Mouse (Mus musculus): ENCODE data around the gene Rab23. TPM values are rescaled to one million over a fixed set of nuclear protein-coding genes. Genes with fewer than 3 reads are reported as not detected.

Gene Rab23
- 14.1 TPM for polyA plus RNA-seq (2014; fragmentation: Illumina TruSeq; extraction: RNeasy Lipid Tissue Mini Kit (QIAGEN cat#74804); ENCODE audit: low read depth, low replicate concordance)

DNA sequence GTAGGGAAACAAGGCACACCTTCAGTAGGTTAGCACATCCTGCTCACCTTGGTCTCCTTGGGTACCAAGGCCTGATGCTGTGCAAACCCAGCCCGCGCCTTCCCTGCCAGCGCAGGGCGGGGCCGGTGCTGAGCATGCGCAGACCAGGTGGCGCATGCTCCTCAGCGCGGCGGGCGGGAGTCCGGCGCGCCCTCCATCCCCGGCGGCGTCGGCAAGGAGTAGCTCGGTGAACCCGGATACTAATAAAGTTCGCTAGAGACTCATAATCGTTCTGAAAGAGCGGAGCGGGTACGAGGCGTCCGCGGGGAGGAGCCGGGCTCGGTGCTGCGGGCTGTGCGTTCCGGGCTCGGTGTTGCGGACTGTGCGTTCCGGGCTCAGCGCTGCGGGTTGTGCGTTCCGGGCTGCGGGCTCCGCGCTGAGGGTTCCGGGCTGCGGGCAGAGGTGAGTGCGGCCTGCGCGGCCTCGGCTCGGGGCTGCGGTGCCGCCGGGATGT, at the start of gene Rab23:
Gene Rab23, plus strand, starts transcription at position 155 of the 493 bp plus-strand sequence.

DNA sequence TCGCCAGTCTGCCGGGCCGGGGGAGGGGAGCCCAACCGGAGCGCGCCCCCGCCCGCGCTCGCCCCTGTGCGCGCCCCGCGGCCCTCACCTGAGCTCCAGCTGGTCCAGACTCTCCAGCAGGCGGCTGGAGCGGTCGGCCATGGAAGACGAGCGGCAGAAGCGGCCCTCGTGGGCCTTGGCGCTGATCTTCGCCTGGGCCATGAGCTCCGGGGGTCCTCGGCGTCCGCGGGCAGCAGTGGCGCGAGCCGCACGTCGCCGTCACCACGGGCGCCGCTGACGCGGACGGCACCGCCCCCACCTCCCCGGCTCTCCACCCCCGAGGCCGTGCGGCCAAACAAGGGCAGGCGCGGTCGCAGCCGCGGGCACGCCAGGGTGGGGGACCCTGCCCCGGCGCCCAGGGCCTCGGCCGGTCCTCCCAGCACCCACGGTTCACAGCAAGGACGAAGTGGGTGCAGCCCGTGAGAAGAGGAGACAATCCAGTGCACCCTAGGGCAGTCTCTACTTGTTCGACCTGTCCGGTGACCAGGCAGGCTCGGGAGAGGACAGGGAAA, 37.9 kb downstream of the Rab23 start, which contains the start of gene Bag2:
Gene Bag2, minus strand, starts transcription at position 305 of the 551 bp plus-strand sequence.

Other genes with a start within 250 kb of the Rab23 start
- gene Prim2, start 50.1 kb upstream of the Rab23 start, polyA plus RNA-seq (2014; fragmentation: Illumina TruSeq; extraction: RNeasy Lipid Tissue Mini Kit (QIAGEN cat#74804); ENCODE audit: low read depth, low replicate concordance): 6.9 TPM
- 28.7 TPM for gene Bag2, start 37.9 kb downstream of the Rab23 start, polyA plus RNA-seq (2014; fragmentation: Illumina TruSeq; extraction: RNeasy Lipid Tissue Mini Kit (QIAGEN cat#74804); ENCODE audit: low read depth, low replicate concordance)
- 72.9 TPM for gene Zfp451, start 94.7 kb downstream of the Rab23 start, polyA plus RNA-seq (2014; fragmentation: Illumina TruSeq; extraction: RNeasy Lipid Tissue Mini Kit (QIAGEN cat#74804); ENCODE audit: low read depth, low replicate concordance)
- 2.0 TPM for gene Bend6, start 187.9 kb downstream of the Rab23 start, polyA plus RNA-seq (2014; fragmentation: Illumina TruSeq; extraction: RNeasy Lipid Tissue Mini Kit (QIAGEN cat#74804); ENCODE audit: low read depth, low replicate concordance)
- gene Dst, start 188.3 kb downstream of the Rab23 start, polyA plus RNA-seq (2014; fragmentation: Illumina TruSeq; extraction: RNeasy Lipid Tissue Mini Kit (QIAGEN cat#74804); ENCODE audit: low read depth, low replicate concordance): 51.6 TPM

All from adrenal gland, adult 10 weeks (tissue).